Mouse (Mus musculus) liver, embryonic 14.5 days (tissue): ENCODE measurements around the gene Aspn. TPM values are rescaled to one million over a fixed set of nuclear protein-coding genes. Genes with fewer than 3 reads are reported as not detected.

Experiments
- ATAC-seq: fragments of 200-750 bp; cut with Nextera tagmentation; 2 replicates; pipeline ENCODE4 v1.8.0; 2017; ENCODE audit warnings: moderate number of reproducible peaks, mild to moderate bottlenecking, moderate library complexity; ENCODE audit not compliant: insufficient read depth
- DNase-seq, 3 experiments: peaks; one replicate each; pipeline ENCODE4 v3.0.0-alpha.2; 2012 to 2013; ENCODE audit warnings: low read depth in 3 of 3, low spot score in 3 of 3
- H3K27ac ChIP-seq: fragments of 300-500 bp; sonication (generic); 2 replicates; pipeline ENCODE4 v1.5.1; 2014; ENCODE audit warnings: moderate library complexity, mild to moderate bottlenecking, control low read depth, inconsistent platforms
- H3K27me3 ChIP-seq: fragments of 300-500 bp; sonication (generic); 2 replicates; pipeline ENCODE4 v1.6.1; 2014; ENCODE audit warnings: mild to moderate bottlenecking, low read length, moderate library complexity; ENCODE audit not compliant: control insufficient read depth, insufficient read depth
- H3K36me3 ChIP-seq: fragments of 300-500 bp; sonication (generic); replicated peaks from 2 replicates; pipeline ENCODE4 v1.6.1; 2014; ENCODE audit warnings: low read depth; ENCODE audit not compliant: control insufficient read depth, insufficient read depth
- H3K4me1 ChIP-seq, 2 experiments: fragments of 200-500 bp in 1 of 2; fragments of 300-500 bp in 1 of 2; sonication (generic) in 1 of 2; replicated peaks; 2 replicates each; pipeline ENCODE4 v1.6.1; 2012 to 2014; ENCODE audit warnings: antibody characterized with exemption in 1 of 2, inconsistent platforms in 1 of 2, low read length in 1 of 2; ENCODE audit not compliant: control insufficient read depth in 2 of 2, insufficient read depth in 2 of 2
- H3K4me2 ChIP-seq: fragments of 300-500 bp; sonication (generic); 2 replicates; pipeline ENCODE4 v1.6.1; 2014; ENCODE audit warnings: low read depth, mild to moderate bottlenecking, control low read depth, moderate library complexity
- H3K4me3 ChIP-seq, 2 experiments: fragments of 200-500 bp in 1 of 2; fragments of 300-500 bp in 1 of 2; sonication (generic) in 1 of 2; 2 replicates each; pipeline ENCODE4 v1.5.1; 2012 to 2014; ENCODE audit warnings: low read depth in 2 of 2, low read length in 2 of 2, mild to moderate bottlenecking in 2 of 2, control low read depth in 1 of 2, inconsistent platforms in 1 of 2, moderate library complexity in 1 of 2; ENCODE audit not compliant: insufficient read depth in 1 of 2
- H3K9ac ChIP-seq: fragments of 300-500 bp; sonication (generic); replicated peaks from 2 replicates; pipeline ENCODE4 v1.6.1; 2014; ENCODE audit warnings: mild to moderate bottlenecking, control low read depth, moderate library complexity
- H3K9me3 ChIP-seq: fragments of 300-500 bp; sonication (generic); 2 replicates; pipeline ENCODE4 v1.6.1; 2016; ENCODE audit warnings: low read length, mixed read lengths; ENCODE audit not compliant: control insufficient read depth
- CTCF ChIP-seq: IDR thresholded peaks from 2 replicates; pipeline ENCODE4 v1.5.1; 2016; ENCODE audit warnings: antibody characterized with exemption, low read depth, control low read depth
- EP300 ChIP-seq: IDR thresholded peaks from 2 replicates; pipeline ENCODE4 v1.6.1; 2016; ENCODE audit warnings: antibody characterized with exemption, low read depth
- WGBS: fragments of 180-500 bp; shearing (Covaris S2); extraction: QIAGEN DNeasy Blood & Tissue Kit; methylation state at CpG from one replicate; pipeline ENCODE4 v1.1.7; 2014; ENCODE audit not compliant: insufficient replicate concordance; 5-methylcytosine and 5-hydroxymethylcytosine counted together
- polyA plus RNA-seq, 2 experiments: library from polyadenylated mRNA; depleted of rRNA in 1 of 2; stranded (reverse) in 1 of 2; unstranded in 1 of 2; fragments of >200 nt; fragmentation: Nextera tagmentation in 1 of 2; extraction: Ambion mirVana in 1 of 2; gene quantifications; 2 replicates each; pipeline versions ENCODE4 v1.2.1 to v1.2.3; 2012 to 2014

The Aspn gene
- polyA plus RNA-seq (2012; rRNA removed) (0.10 and 0.17 TPM in 2 replicates), polyA plus RNA-seq (2014; fragmentation: Nextera tagmentation; extraction: Ambion mirVana) (0.35 and 0.44 TPM in 2 replicates)

DNA sequence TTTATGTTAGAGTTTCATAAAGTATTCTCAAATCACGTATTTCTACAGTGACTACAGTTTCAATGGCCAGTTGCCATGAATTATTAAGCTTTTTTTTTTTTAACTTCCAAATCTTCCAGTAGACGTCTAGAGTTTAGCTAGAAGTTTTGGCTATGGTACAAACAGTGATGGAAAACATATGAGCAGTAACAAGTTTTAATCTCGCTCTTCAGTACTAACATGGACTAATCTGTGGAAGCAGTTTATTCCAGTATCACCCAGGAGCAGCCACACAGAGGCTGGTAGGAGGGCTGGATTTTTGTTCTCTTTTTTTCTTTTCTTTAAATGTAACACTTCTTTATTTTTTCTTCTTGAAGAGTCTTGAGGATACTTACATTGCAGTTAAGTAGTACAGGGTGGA lies at the start of gene Aspn:
Gene Aspn, plus strand, starts transcription at position 165 of the 400 bp plus-strand sequence.
- Histone ChIP-seq H3K4me2 (no peak within 1 kb of the TSS), H3K36me3 (no peaks in the 10 kb centered on the region), H3K4me1 (no peaks in the 10 kb centered on the region), H3K4me3 (no peak within 1 kb of the TSS), H3K27me3 (no peaks in the 10 kb centered on the region), H3K9me3 (no peaks in the 10 kb centered on the region), H3K27ac (no peak within 1 kb of the TSS), H3K9ac (no peak within 1 kb of the TSS)
- DNase-seq (no peak), ATAC-seq (no peak)
- 68% methylated on average over 3 of the region's 3 CpGs for WGBS
- TF ChIP-seq EP300, result no peak
- TF ChIP-seq CTCF, result no peak

DNA sequence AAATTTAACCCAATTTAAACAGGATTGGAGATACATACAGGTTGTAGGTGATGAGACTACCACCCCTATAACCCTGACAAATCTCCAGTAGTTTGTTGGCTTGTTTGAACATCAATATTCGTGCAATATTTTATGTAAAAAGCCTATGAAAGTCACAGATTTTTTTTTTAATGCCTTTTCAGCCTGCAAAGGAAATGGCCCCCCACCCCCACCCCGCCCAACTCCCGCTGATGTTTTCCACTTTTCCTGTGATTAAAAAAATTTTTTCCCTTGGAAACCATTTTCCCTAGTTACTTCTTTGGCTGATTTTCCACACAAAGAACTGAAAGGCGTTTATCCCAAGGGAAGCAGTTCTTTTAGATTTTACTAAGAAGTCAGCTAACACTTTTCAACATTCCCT lies 39.7 kb upstream of the Aspn start, which contains the start of gene Ecm2:
Gene Ecm2, plus strand, starts transcription at position 301 of the 400 bp plus-strand sequence.
- H3K9ac ChIP-seq, result no peak within 1 kb of the TSS
- H3K4me1 ChIP-seq, result no peaks in the 10 kb centered on the region
- TF ChIP-seq EP300, result no peak
- no peak for TF ChIP-seq CTCF
- H3K36me3 ChIP-seq, result no peaks in the 10 kb centered on the region
- ATAC-seq (no peak), DNase-seq (no peak)
- no peak within 1 kb of the TSS for H3K27ac ChIP-seq
- H3K27me3 ChIP-seq, result no peaks in the 10 kb centered on the region
- WGBS, result 52% methylated on average over 4 of the region's 4 CpGs
- H3K4me3 ChIP-seq, result no peak within 1 kb of the TSS
- H3K4me2 ChIP-seq, result no peak within 1 kb of the TSS
- no peaks in the 10 kb centered on the region for H3K9me3 ChIP-seq

DNA sequence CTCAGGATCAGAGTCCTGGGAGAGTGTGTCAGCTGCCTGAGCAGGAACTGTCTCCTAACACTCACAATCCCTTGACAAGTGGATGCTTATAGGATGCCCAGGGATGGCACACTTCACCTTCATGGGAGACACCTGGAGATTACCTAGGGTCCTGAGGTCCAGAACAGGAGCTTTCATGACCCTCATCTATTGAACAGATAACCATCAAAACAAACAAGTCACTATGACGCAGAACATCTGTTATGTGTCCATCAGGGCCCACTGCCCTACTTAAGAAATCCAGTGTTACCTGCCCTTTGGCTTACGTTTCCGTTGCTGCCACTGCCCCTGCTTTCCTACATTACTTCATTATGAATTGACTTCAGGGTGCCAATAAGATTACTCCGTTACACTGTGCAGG lies 38.5 kb upstream of the Aspn start:
- no peaks in the 10 kb centered on the region for H3K36me3 ChIP-seq
- no peak overlapping the region for H3K4me2 ChIP-seq
- H3K9me3 ChIP-seq, result no peaks in the 10 kb centered on the region
- ATAC-seq (no peak), DNase-seq (no peak)
- H3K4me1 ChIP-seq, result no peaks in the 10 kb centered on the region
- 76% methylated on average over 4 of the region's 4 CpGs for WGBS
- H3K9ac ChIP-seq, result no peak overlapping the region
- H3K27me3 ChIP-seq, result no peaks in the 10 kb centered on the region
- H3K4me3 ChIP-seq, result no peak overlapping the region
- H3K27ac ChIP-seq, result no peak overlapping the region
- TF ChIP-seq EP300 (no peak), CTCF (no peak)

DNA sequence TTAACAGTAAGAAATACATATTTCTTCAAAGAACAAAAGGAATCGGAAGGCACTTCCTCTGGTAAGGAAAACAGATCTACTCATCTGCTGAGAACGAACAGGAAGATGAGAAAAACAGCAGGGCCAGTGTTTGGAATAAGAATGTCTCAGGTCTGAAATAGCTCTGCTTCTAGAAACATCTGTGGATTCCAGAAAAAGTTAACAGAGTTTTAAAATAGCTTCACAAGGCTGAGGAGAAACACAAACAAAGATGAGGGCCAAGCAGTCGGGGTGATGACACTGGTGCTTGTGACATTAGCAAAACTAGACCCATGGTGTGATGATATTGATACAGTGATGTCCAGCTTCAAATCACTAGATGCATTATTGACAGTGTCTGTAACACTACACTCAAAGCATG lies 37.1 kb upstream of the Aspn start:
- H3K9ac ChIP-seq, result no peak overlapping the region
- DNase-seq (no peak), ATAC-seq (no peak)
- WGBS, result 66% methylated on average over 3 of the region's 3 CpGs
- no peaks in the 10 kb centered on the region for H3K4me1 ChIP-seq
- no peak overlapping the region for H3K4me2 ChIP-seq
- no peaks in the 10 kb centered on the region for H3K36me3 ChIP-seq
- no peaks in the 10 kb centered on the region for H3K9me3 ChIP-seq
- H3K27ac ChIP-seq, result no peak overlapping the region
- no peak overlapping the region for H3K4me3 ChIP-seq
- TF ChIP-seq CTCF (no peak), EP300 (no peak)
- no peaks in the 10 kb centered on the region for H3K27me3 ChIP-seq

DNA sequence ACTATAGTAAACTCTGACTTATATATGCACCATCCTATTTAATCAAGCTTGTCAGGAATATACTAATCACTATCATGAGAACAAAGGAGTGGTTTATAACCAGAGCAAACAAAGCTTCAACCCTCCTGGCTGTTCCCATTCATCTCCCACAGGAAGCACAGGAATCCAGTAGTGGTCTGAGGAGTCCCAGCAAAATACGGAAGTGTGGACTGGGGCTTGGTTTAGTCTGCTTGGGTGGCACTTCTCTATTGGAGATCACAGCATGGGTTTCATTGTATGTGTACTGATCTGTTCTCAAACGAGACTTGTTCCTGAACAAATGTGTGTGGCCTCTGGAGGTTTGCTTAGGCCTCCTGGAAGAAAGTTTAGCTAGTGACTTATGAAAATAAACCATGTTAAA lies 25.5 kb upstream of the Aspn start:
- Histone ChIP-seq H3K36me3 (no peaks in the 10 kb centered on the region), H3K9me3 (no peaks in the 10 kb centered on the region), H3K4me3 (no peak overlapping the region), H3K4me1 (peaks cover 0 to 1% of the 10 kb centered on the region in 2 experiments; a peak in 1 of 4 replicates), H3K9ac (no peak overlapping the region), H3K27ac (no peak overlapping the region), H3K4me2 (no peak overlapping the region), H3K27me3 (no peaks in the 10 kb centered on the region)
- no peak for DNase-seq
- TF ChIP-seq CTCF, result no peak
- no peak for TF ChIP-seq EP300
- 29% methylated on average over 2 of the region's 2 CpGs for WGBS
- no peak for ATAC-seq
